Mouse (Mus musculus): ENCODE results near the gene Odf4. TPM values are rescaled to one million over a fixed set of nuclear protein-coding genes. Genes with fewer than 3 reads are reported as not detected.
"Not testable (repeated sequence)": the region's sequence is repeated elsewhere in the genome, so short reads cannot be mapped to it uniquely, and the experiment has no call there.

Gene Odf4
- polyA plus RNA-seq, 1 experiment, result not detected

DNA sequence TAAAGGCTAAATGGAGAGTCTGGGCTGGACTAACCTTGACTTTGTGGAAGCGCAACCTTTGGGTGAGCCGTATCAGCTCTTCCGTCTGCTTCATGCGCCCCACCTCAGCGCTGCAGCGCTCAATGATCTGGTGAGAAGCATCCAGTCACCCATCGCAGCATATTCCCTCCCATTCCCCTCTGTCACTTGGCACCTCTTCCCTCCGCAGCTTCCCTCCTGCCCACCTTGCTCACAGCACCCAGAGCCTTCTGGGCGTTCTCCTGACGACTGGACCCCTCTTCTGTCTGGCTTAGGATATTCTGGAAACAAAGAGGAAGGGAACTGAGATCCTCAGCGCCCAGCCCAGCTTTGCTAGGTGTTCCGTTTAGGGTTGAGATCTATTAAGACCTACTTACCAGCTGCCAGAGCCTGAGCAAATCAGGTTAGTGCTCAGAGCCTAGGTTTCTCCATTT is 20.7 kb upstream of the Odf4 start:
- DNase-seq (ENCODE audit: low read depth, low spot score), result no peak
- 22% methylated on average over 12 of the region's 12 CpGs for WGBS

DNA sequence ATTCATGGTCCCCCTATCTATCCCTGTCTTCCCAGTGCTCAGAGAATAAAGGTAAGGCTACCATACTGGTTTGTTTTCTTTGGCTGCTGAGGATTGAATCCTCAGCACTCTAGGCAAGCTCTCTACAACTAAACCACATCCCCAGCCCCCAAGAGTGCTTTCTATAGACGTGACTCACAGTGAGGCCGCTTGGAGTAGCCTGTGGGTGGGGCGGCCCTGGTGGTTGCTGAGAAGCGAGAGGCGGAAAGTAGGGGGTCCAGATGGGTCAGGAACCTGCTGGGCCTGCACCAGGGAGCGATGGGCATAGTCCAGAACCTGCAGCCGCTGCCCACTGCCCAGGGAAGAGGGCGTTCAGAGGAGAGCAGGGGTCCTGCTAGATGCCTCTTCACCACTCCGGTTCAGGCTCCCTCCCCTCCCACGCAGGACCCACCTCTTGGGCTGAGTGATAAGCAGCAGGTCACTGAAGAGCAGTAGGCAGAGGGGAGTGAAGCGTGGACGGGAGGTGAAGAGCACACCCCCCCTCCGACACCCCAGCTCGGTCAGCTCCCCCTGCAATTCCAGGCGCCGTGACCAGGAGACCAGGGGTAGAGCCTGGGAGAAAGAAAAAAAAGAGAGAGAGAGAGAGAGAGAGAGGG is 20.0 kb upstream of the Odf4 start:
- DNase-seq (ENCODE audit: low read depth, low spot score), result no peak
- WGBS, result 26% methylated on average over 15 of the region's 16 CpGs

DNA sequence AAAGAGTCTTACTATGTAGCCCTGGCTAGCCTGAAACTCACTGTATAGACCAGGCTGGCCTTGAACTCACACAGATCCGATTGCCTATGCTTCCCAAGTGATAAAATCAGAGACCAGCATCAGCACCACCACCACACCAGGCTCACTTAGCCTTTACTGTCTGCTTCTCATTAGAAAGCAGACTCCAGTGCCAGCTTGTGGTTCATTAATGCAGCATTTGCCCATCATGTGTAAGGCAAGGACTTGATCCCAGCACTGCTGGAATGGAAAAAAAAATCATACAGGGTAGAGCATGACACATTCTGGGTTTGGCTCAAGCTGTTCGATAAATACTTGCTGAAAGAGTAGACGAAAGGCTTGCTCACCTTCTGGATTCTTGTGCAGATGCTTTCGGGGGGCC is 19.1 kb upstream of the Odf4 start:
- 88% methylated on average over 4 of the region's 4 CpGs for WGBS
- DNase-seq (ENCODE audit: low read depth, low spot score), result no peak

DNA sequence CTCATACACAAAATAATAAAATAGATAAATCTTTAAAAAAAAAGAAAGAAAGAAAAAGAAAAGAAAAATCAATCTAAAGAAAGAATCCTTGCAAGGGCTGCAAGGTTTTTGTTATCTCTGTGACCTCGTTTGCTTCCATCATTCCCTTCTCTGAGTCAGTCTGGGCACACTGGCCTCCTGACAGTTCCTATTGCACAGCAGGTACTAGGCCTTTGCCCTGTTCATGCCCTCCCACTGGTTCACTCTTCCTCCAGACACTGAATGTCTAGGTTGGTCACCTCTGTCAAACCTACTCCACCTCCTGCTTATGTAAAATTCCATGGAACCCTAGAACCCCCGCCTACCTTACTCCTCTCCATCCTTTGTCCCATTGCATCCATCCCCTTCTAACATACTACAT is 18.4 kb upstream of the Odf4 start:
- WGBS, result 76% methylated on average over 2 of the region's 2 CpGs
- no peak for DNase-seq (ENCODE audit: low read depth, low spot score)

DNA sequence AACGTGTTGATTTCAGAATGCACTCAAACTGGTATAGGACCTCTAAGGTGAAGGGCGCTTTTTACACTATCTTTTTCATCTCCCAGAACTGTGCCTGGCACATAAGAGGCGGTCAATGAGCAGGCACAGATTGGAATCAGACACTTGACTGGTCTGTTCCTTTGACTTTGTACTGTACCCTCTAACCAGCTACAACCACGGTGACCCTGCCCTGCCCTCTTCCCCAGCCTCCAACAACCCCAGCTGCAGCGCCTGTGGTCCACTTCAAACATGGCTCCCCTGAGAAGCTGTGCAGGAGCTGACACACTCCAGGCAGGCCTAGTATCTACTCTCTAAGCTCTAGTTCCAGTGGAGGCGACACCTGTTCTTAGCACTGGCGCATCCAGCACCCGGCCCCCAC is 15.8 kb upstream of the Odf4 start:
- no peak for DNase-seq (ENCODE audit: low read depth, low spot score)
- 93% methylated on average over 8 of the region's 8 CpGs for WGBS

DNA sequence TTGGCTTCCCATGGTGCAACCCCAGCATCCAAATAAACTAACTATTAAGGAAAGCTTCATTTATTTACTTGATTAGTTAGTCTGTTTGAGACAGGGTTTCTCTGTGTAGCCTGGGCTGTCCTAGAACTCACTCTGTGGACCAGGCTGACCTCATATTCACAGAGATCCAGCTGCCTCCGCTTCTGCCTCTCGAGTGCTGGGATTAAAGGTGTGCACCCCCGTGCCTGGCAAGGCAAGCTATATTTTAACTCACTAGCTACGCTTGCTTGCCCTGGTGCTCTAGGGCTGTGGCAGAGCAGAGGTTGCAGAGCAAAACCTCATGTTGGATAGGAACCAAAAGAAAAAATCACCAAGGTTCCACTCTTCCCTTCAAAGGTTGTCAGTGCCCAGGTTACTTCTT is 13.6 kb upstream of the Odf4 start:
- no peak for DNase-seq (ENCODE audit: low read depth, low spot score)
- 32% methylated on average over 4 of the region's 4 CpGs for WGBS

DNA sequence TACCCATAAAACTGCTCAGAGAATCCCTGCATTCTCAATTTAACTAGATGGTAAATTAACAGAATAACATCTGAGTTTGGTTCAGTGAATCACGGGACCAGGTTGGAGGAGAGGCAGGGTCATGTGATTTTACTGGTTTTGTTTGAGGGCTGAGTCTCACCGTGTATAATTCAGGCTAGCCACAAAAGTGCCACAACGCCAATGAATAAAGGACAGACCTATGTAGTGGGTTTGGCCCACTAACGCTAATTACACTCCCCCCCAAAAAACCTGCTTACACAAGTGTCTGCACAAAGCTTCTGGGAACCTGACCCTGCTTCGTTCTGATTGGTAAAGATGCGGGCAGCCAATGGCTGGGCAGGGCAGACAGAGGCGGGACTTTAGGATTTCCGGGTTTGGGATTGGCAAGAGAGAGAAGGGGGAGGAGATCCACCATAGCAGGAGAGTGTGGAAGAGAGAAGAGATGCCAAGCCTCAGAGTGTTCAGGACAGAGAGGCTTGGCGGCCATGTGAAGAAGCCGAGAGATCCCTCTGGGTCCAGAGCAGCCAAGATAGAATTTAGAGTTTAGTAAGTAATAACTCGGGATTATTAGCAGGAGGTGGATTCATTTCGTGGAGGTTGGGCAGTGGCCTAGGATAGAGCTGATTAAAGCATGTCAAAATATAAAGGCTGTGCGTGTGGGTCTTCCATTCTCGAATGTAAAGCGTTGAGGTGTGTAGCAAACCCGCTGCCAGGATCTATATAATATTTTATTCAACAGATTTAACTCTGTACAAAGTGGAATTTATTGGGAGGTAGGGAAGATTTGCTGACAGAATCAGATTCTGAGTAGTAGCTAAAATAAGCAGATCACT is 12.8 kb upstream of the Odf4 start:
- WGBS, result under 1% methylated on average over 16 of the region's 16 CpGs

DNA sequence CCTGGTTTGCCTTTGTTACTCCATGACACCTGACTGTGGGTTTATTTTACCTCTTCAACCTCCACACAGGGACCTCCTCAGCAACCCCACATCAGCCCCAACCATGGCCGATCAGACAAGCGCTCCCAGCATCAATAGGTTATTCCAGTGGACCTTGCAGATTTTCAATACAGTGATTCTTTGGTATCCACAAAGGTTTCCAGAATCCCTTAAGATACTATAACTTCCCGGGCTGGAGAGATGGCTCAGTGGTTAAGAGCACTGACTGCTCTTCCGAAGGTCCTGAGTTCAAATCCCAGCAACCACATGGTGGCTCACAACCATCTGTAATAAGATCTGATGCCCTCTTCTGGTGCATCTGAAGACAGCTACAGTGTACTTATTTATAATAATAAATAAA is 10.1 kb upstream of the Odf4 start:
- 84% methylated on average over 4 of the region's 4 CpGs for WGBS
- not testable (repeated sequence) for DNase-seq (ENCODE audit: low read depth, low spot score)

More for the DNA sequence above, 12.8 kb upstream of the Odf4 start:
- DNase-seq (ENCODE audit: low read depth, low spot score), result peak; percentile 82

DNA sequence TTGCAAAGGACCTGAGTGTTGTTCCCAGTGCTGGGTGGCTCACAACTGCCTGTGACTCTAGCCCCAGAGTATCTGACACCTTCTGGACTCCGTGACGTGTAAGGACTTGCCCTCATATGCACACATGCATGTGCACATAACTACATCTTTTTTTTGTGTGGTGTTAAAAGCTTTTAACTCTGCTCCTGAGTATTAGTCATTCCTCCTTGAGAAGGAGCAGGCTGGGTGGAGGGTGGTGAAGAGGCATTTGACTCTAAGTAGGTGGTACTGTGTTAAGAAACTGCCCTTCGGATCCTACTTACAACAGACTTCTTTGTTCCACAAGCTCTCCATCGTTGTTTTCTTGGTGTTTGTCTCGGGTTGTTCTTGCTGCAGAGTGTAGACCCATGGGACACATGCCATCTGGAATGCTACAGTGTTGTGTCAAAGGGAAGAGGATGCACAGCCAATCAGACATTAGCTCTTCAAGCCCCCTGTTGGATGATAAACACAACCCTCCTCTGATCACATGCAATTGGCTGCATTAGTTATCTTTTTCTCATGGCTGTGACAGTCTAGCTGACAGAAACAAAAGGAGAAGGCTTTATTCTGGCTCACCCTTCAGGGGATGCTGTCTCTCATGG is 7.1 kb upstream of the Odf4 start:
- 71% methylated on average over 5 of the region's 5 CpGs for whole genome bisulfite sequencing
- no peak for DNase-seq (ENCODE audit: low read depth, low spot score)

DNA sequence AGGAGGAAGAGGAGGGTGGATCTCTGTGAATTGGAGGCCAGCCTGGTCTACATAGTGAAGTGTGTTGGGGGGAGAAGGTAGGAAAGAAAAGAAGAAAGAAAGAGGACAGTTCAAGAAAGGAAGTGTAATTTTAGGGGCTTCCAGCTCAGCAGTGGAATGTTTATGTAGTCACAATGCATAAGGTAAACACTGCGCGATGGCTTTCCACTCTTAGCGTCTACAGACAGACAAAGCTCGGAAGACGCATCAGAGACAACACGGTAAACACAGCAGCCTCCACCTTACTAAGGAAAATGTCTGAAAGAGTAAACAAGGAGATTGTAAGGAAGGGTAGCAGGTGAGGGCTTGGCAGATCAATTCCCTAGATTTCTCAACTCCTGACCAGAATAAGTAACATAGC is 3.1 kb upstream of the Odf4 start:
- no peak for DNase-seq (ENCODE audit: low read depth, low spot score)
- WGBS, result 29% methylated on average over 6 of the region's 6 CpGs

DNA sequence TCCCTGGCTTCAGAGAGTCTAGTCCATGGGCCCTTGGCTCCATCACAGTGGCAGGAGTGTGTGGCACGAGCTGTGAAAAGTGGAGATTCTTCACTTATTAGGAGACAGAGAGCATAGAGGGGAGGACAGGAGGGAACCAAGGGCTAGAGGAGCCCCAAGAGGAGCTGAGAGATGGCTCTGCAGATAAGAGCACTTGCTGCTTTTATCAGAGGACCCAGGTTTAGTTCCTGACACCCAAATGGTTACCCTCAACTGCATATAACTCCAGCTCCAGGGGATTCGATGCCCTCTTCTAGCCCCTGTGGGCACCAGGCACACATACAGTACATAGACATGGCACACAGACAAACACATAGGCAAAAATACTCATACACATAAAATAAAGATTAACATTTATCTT is 2.1 kb downstream of the Odf4 start:
- WGBS, result 83% methylated on average over 2 of the region's 2 CpGs
- no peak for DNase-seq (ENCODE audit: low read depth, low spot score)

DNA sequence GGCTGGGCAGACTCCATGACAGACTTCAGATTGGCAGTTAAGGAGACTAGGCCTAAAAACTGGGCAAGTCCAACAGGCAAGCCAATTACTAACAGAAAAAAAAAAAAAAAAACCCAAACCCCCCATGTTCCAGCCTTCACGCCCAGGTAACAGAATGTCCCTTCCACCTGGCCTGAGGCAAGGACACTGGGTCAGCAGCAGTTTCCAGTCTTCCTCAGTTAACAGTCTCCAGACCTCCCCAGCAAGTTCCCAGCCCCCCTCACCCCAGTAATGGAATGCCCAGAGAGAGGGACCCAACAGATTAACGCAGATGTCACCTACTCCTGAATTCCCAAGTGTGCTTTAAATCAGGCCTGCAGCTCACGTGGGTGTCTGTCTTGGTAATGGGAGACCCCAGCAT is 3.7 kb downstream of the Odf4 start:
- 88% methylated on average over 3 of the region's 3 CpGs for WGBS
- no peak for DNase-seq (ENCODE audit: low read depth, low spot score)

DNA sequence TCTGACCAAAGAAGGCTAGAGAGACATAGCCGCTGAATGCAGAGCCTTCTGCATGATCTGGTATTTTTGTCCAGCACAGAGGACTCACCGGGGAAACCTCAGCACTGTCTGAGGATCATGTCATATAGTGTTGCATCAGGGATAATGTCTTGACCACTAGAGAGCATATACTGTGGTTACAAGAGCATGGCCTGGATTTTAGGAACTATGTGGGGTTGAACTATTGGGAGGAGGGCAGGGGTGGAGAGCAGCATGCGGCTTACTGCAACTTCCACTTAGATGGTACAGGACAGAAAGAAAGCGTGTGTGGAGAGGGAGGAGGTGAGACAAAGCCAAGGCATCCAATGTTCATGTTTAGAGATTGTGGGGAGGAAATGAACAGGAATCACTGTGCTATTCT is 12.3 kb downstream of the Odf4 start:
- WGBS, result 91% methylated on average over 4 of the region's 4 CpGs
- no peak for DNase-seq (ENCODE audit: low read depth, low spot score)

DNA sequence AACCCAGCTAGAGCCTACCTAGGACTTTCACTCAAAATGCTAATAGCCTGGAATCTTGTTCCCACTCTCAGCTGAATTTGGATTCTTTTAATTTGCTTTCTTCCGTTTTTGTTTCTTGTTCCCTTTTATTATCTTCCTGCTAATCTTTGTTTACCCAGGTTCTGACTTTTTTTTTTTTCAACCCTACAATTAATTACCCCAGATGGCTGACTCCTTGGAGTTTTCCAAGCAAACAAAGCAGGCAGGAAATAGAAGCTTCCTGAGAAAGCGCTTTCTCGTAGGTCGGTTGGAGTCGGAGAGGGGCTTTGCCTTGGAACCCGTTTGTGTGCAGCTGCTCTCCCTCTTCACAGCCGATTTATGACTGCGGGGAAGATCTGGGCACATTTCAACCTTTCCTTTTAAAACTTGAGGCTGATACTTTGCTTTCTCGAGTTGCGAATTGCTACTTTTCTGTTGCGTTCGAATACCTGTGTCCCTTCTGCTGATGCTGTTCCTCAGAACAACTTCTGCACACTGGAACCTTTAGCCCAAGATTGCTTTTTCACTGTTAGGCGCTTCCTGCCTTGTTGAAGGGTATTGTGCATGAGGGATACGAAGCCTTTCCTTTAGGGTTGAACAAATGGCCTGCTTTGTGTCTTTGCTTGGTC is 15.2 kb downstream of the Odf4 start:
- no peak for DNase-seq (ENCODE audit: low read depth, low spot score)
- 15% methylated on average over 14 of the region's 14 CpGs for WGBS

DNA sequence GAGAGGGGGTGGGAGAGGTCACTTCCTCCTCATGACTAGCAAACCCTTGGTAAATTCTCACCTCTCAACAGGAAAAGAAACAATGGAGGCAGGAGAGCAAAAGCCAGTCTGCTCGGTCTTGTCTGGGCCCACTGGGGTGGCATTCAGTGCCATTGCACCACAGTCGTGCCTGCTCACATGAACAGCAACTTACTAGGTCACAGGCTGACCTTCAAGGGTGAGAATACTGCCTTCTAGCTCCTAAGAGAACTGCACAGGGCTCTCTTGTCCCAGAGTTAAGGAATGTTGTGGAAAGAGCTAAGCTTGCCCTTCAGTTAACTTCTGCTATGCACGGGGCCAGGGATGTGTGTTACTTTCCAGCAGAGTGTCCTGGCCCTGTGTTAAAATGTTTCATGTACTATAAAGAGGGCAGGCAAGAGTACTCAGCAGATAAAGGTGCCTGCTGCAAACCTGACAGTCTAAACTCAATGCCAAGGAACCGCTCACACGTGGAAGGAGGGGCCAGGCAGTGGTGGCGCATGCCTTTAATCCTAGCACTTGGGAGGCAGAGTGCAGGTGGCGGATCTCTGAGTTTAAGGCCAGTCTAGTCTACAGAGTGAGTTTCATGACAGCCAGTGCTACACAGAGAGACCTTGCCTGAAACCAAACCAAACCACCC is 17.9 kb downstream of the Odf4 start:
- no peak for DNase-seq (ENCODE audit: low read depth, low spot score)
- WGBS, result 29% methylated on average over 7 of the region's 7 CpGs

DNA sequence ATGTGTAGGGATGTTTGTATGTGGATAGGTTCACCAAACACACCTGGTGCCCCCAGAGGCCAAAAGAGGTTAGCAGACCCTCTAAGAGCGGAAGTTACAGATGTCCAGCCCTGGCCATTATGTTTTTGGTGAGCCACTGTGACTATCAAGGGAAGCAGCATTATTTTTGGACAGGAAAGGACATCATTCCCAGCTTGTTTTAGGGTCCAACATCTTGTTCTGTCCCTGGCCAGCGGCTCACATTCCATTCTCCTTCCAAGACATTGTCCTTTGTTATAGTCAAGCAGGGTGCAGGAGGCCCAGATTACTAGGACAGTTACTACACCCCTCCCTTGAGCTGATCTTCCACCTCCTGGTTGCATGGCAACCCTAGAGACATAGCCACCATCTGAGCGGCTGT is 19.6 kb downstream of the Odf4 start:
- 79% methylated on average over 3 of the region's 3 CpGs for WGBS
- no peak for DNase-seq (ENCODE audit: low read depth, low spot score)

DNA sequence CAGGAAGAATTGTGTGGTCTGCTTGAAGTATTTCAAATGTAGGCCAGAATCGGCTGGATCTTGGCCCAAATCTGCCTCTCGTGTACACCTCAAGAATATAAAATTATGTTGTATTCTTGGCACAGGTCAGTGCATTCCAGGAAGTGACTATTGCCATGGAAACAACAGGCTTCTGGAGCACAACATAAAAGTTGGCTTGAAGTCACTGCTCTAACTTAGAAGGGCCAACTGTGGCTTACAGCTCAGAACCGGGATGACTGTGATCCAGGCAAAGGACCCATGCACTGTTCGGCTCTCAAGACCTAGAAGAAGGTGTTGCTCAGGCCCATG is 20.5 kb downstream of the Odf4 start:
- DNase-seq (ENCODE audit: low read depth, low spot score), result no peak
- WGBS, result 28% methylated on average over 4 of the region's 4 CpGs

DNA sequence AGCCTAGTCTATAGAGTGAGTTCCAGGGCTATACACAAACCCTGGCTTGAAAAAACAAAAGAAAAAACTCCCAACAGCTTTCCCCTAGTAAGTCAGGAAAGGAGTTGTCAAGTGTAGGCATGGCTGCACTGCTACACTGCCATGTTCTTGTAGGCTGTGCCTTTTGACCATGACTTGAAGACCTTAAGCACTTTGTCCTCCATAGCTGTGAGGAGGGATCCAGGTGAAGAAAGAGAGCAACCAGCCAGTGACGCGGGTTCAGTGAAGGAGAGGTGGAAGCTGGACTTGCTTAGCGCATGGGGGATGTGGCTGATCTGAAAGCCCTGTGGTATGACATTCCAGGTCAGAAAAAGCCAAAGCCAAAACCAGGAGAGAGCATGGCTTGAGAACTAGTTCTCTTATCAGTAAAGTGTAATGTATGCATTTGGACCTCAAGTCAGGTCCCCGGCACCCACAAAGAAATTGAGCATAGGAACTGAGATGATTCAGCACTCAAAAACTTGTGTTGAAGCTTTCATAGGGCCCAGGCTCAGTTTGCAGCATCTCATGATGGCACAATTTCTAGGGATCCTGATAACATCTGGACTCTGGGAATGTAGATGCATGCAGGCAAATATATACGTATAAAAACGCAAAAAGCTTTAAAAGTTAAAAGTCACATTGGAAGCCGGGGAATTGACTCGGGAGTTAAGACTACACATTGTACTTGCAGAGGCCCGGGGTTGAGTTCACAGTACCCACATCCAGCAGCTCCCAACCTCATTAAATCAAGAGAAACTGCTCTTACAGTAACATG is 21.0 kb downstream of the Odf4 start:
- 86% methylated on average over 9 of the region's 9 CpGs for WGBS
- DNase-seq (ENCODE audit: low read depth, low spot score), result no peak

DNA sequence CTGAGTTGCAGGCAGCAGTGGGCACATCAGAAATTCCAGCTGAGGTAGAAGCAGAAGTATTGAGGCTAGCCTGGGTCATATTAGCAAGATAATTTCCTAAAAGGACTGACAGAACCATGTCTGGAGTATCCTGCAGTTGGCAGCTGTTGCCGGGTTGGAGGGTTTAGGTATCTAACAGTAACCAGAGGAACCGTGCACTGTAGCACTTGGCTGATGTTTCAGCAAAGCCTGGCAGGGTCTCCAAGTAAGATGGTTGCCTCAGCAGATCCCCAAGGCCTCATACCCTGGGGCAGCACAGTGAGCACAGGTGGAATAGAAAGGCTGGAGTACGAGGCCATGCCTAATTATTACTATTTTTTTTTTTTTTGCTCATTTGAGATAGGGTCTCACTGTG is 21.7 kb downstream of the Odf4 start:
- WGBS, result 80% methylated on average over 3 of the region's 3 CpGs

More for the DNA sequence above, 21.7 kb downstream of the Odf4 start:
- no peak for DNase-seq (ENCODE audit: low read depth, low spot score)
